Mouse (Mus musculus) erythroblast, embryonic 14.5 days (primary cell): ENCODE data around the gene Erp29.

Experiments used
- GATA1 ChIP-seq: IDR thresholded peaks from 2 replicates; pipeline ENCODE4 v1.6.1; 2012; ENCODE audit warnings: low read length, inconsistent platforms, mixed read lengths
- TAL1 ChIP-seq: IDR thresholded peaks from 3 replicates; pipeline ENCODE4 v1.6.1; 2012; ENCODE audit warnings: low read length, inconsistent platforms, mixed read lengths

GRCm38 (mm10) chr5:121397187-121398145 is 54.8 kb downstream of the Erp29 start, which contains the start of gene Naa25:
- TF ChIP-seq TAL1 = no peak
- no peak for TF ChIP-seq GATA1
